Mouse (Mus musculus) kidney, adult 11 months (tissue): ENCODE data around the gene Aldh3a2.
"Not testable (repeated sequence)": the region's sequence is repeated elsewhere in the genome, so short reads cannot be mapped to it uniquely, and the experiment has no call there.

Experiments
- DNase-seq: peaks from one replicate; pipeline ENCODE4 v3.0.0; 2022

Aldh3a2 gene

GRCm38 (mm10) chr11:61207487-61208246, 59.6 kb downstream of the Aldh3a2 start, which contains the start of gene Aldh3a1:
Gene Aldh3a1, plus strand, starts transcription at chr11:61207537.
- no peak for DNase-seq

- peak; percentile 23 for DNase-seq
Observed at GRCm38 (mm10) chr11:61206136-61206535, 61.1 kb downstream of the Aldh3a2 start.

GRCm38 (mm10) chr11:61205167-61205950, 61.9 kb downstream of the Aldh3a2 start:
- no peak for DNase-seq

DNA sequence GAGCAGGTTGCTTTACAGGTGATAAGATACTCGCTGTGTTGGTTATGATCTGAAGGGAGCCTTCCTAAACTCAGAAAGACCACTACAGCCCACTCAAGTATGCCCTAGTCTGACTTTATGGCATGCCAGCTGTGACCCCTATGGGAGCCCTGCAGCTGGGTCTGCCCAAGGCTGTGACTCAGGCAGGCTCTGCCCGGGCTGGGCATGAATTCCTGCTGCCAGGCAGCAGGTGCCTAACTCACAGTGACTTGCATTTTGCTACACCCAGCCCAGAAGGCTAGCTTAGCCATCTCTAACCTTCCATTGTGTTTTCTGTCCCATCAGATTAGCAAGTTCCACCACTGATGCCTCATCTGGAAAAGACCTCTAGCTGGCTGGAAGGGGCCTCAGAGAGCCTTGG, 64.5 kb downstream of the Aldh3a2 start:
- DNase-seq, result no peak

GRCm38 (mm10) chr11:61202186-61202585, 65.1 kb downstream of the Aldh3a2 start:
- DNase-seq, result no peak

- DNase-seq, result no peak
Observed at GRCm38 (mm10) chr11:61199620-61200362, 67.5 kb downstream of the Aldh3a2 start.

GRCm38 (mm10) chr11:61197935-61198334, 69.3 kb downstream of the Aldh3a2 start:
- no peak for DNase-seq

DNA sequence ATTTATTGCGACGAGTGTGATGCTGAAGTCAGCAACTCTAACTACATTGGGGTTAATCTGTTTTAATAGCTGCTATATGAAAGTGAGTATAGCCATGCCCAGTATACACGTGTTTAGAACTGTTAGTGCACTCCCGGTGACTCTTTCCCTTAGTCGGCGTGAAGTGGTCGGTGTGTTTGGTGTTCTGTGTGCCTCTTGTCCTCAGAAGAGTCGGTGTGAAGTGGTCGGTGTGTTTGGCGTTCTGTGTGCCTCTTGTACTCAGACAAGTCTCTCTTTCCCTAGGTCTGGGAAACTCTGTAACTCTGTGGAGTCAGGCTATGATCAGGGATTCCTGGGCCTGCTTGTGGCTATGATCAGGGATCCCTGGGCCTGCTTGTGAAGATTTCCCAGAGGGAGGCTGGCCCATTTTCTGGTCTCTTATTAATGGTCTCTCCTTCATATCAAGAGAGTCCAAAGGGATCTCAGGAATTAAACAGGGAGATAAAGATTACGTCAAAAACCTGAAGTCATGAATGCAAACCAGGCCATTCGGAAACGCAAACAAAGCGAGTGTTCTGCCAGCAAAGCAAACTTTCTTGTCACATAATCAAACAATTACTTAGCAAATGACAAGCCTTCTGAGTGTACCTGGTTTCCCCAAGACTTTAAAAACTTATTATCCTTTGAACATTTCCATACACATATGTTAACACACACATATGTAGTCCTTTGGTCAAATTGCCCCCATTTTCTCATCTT, 70.5 kb downstream of the Aldh3a2 start:
- DNase-seq, result no peak

GRCm38 (mm10) chr11:61193392-61193791, 73.9 kb downstream of the Aldh3a2 start:
- DNase-seq, result peak; percentile 45

- no peak for DNase-seq
Observed at GRCm38 (mm10) chr11:61192779-61193178, 74.5 kb downstream of the Aldh3a2 start.

DNA sequence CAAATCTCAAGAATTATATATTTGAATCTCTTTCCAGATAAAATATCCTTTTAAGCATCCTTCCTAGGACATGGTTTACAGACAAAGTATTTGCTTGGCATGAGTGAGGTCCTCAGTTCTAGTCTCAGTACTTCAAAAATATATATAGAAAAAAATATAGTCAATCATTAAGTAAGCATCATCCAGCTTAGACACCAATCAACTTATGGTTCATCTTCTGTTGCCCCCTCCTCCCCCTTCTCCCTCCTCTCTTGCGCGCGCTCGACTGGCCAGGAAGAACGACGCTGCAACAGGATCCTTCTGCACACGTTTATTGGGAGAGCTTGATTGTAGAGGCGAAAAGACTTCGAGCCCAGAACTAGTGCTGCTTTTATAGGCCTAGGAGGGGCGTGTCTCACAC, 75.1 kb downstream of the Aldh3a2 start:
- DNase-seq, result not testable (repeated sequence)

DNA sequence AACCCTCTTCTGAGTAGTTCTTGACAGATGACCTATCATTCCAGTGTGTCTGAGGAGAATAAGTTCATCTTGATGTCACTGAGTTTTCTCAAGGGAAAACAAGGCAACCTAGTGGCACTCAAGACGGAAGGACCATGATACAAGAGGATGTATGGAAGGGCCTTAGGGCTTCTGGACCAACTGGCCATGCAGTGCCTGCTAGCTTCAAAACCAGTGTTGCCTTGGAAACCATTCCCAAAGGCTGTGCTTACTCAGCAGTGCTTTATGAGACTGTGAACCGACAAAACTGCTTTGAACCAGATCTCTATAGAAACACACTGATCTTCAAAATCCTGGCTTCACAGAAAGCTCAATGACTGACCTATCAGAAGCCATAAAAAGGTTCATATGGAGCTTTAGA, 76.5 kb downstream of the Aldh3a2 start:
- DNase-seq, result no peak

DNA sequence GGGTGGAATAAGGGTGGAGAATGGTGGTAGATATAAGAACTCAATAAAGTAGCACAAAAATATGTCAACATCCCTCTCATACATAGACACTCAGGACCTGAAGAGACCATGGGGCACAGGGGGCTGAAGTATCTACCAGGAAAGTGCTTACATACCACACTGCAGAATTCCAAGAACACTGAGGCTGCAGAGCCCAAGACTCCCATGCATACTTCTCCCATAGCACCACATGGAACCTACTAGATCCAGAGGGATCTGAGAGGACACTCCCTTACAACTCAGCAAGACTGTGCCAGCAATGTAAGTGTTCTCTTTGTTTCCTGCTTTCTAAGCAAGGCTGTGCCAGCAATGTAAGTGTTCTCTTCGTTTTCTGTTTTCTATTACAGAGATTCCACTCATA, 83.4 kb downstream of the Aldh3a2 start:
- no peak for DNase-seq

DNA sequence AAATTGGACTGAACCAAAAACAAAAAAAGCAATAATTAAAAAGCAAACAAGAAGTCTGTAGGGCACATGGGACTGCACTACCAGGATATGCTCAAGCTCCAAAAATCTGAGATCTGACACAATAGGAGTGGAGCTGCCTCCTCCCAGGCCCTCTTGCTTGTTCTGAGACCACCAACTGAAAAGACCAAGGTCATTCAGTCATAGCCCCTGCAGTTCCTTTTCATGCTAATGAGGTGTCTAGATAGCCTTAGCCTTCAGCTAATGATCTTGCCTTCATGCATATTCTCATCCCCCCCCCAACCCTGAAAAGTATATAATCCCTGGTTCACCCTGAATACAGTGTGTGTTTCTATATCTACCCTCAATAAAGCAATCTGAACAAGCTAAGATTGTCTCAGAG, 85.6 kb downstream of the Aldh3a2 start:
- DNase-seq, result no peak

- DNase-seq, result no peak
Observed at GRCm38 (mm10) chr11:61180361-61180760, 86.9 kb downstream of the Aldh3a2 start.

DNA sequence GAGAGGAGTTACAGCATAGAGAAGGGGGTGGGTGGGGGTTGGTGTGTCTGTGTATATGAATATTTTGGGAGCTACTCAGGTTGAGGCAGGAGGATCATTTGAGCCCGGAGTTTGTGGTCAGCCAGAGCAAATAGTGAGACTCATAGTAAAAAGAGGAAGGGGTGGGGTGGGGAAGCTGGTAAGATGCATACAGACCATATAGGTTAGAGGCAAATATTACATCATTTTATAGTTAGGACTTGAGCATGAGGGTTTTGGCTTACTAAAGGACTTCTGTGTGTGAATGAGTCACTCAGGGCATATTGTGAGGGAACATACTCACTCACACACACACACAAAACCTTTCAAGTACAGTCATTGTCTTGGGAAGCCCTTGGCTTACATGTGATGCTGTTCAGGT, 90.9 kb downstream of the Aldh3a2 start:
- no peak for DNase-seq

DNA sequence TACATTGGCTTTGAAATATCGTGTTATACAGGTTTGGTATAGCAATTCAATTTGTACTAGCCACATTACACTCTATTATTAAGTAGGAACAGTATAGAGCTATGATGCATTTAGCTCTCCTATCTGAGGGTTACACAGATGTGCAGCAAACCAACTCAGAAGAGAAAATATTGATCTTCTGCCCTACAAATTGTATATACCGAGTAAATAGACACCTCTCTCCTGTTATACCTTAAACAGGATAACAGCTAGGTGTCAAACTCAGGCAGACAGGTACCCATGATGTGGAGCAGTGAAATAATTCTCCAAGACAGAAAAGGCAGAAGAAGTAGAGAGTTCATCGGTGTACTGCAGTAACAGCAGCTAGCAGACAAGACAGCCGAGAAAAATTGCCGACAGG, 91.5 kb downstream of the Aldh3a2 start:
- DNase-seq, result no peak

DNA sequence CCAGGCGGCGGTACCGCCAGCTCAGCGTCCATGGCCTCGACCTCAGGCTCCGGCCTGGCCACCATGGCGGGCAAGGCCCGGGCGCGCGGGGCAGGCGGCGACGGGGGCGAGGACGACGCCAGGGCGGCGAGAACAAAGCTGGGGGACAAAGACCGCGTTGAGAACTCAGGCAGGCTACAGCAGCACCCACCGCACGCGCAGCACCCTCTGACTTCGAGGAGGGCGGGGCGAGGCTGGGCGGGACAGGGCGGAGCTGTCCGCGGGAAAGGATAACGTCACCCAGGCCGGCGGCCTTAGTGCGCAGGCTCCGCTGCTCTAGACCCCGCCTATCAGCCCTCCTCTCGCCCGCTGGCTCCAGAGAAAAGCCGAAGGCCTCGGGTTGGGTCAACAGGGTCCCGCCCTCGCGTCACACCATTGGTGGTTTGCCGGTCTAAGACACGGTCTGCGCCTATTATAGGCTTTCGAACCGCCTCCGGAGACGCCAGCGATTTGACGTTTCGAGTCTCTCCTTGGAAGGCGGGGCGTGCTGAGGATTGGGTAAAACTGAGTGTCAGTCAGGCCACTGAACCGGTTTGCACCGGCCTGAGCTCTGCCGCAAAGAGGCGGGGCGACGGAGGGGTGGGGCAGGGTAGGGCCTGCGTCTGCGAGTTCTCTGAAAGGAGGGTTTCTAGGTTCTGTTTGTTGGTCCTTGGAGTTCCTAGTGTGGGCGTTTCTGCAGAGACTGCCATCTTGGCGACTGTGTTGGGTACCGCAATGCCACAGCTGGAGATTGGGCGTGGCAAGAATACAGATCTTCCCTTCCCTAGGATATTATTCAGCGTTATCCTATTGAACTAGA, 92.2 kb downstream of the Aldh3a2 start, which contains the start of gene Usp22:
Usp22 (minus strand) TSS at position 235 of the 838 bp plus-strand sequence.
- DNase-seq, result peak; percentile 100

GRCm38 (mm10) chr11:61174291-61174820, 92.9 kb downstream of the Aldh3a2 start:
- no peak for DNase-seq

DNA sequence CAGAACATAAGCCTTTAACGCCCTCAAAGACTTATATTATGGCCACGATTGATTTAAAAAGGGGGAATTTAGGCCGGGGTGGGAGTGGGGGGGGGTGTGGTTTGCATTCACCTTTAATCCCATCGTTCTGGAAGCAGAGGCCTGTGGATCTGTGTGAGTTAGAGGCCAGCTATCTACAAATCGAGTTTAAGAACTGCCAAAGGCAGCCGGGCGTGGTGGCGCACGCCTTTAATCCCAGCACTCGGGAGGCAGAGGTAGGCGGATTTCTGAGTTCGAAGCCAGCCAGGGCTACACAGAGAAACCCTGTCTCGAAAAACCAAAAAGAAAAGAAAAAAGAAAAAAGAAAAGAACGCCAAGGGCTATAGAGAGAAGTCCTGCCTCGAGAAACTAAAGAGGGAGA, 93.8 kb downstream of the Aldh3a2 start:
- DNase-seq, result not testable (repeated sequence)
